Mouse (Mus musculus): Measurements from ENCODE around the gene Vcpkmt. TPM values are rescaled to one million over a fixed set of nuclear protein-coding genes. Genes with fewer than 3 reads are reported as not detected.

The Vcpkmt gene
- total and polyA plus RNA-seq, 3 experiments: 2.0 to 3.5 (median 3.5) TPM

DNA sequence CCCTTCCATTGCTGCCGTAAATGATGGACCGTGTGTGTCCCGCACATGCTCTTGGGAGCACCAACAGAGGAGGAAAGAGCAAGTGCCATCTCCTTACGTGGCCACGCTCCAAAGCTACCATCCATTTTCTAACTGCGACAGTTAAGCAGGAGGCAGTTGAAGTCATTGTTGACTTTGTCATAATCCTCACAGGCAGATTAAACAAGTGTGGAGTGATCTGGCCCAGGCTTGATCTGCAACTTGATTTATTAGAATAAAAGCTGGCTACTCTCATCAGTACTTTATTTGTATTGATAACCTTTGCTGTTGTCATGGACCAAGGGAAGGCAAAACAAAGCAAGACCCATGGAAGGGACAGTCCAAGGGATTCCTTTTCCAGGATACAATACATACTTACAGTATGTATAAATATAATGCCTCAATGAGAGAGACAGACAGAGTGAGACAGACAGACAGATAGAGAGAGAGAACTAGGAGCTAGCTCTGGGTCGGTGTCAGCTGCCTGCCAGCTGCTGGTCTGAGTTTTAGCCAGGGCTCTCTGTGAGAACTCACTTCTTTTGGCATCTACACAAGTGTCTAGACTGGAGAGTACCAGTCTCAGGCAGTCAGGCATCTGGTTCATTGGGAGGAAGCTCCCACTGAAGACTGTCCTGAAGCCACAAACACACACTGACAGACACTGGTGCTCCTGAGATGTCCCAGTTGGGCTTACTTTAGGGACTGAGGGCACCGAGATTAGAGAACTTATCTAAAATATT lies 54.4 kb downstream of the Vcpkmt start:
- no peak for DNase-seq
- H3K9ac ChIP-seq (ENCODE audit: low read depth, low read length): no peak overlapping the region
- intact Hi-C loops (cut with DNase I): no loop called here
- H3K27me3 ChIP-seq (ENCODE audit: control insufficient read depth, insufficient read depth, low read length): no peaks in the 10 kb centered on the region
- H3K79me2 ChIP-seq (replicated peaks; ENCODE audit: control insufficient read depth, insufficient read depth, low read length): no peaks in the 10 kb centered on the region
- H3K4me3 ChIP-seq: no peak overlapping the region
- TF ChIP-seq EP300 (IDR thresholded peaks at IDR 0.05; ENCODE audit: insufficient read depth, low read depth, low read length): no peak
- 86% methylated on average over 8 of the region's 8 CpGs for WGBS
- H3K27ac ChIP-seq: no peak overlapping the region
- H3K36me3 ChIP-seq (ENCODE audit: control insufficient read depth, insufficient read depth, low read length): peaks cover 2% of the 10 kb centered on the region; the same call in 1 of the 2 replicates
- H3K4me1 ChIP-seq (ENCODE audit: control insufficient read depth, insufficient read depth, low read length): peaks cover 9% of the 10 kb centered on the region

Small RNA genes within 50 kb of the gene (microRNA-seq; reads per million reads assigned to microRNA genes)
- gene Gm23018: 0 reads per million in 2 experiments

Other genes starting within 250 kb of the Vcpkmt start
- gene Nemf, start 225.9 kb downstream of the Vcpkmt start, total RNA-seq (2021): 10 to 100 TPM; 21.9 to 22.7 TPM
- gene Nemf, start 225.9 kb downstream of the Vcpkmt start, polyA plus RNA-seq (2012; rRNA removed): 3.8 and 10.5 TPM in 2 replicates
- 10 to 100 TPM; 35.0 to 38.7 TPM for gene Arf6, start 210.9 kb downstream of the Vcpkmt start, total RNA-seq (2021)
- gene Arf6, start 210.9 kb downstream of the Vcpkmt start, polyA plus RNA-seq (2012; rRNA removed): 30.3 and 32.9 TPM in 2 replicates
- under 1 TPM; 0.39 to 0.84 TPM for gene Gm9887, start 210.6 kb downstream of the Vcpkmt start, total RNA-seq (2021)
- 0.80 TPM in 1 of 2 replicates, not detected in the other for gene Gm9887, start 210.6 kb downstream of the Vcpkmt start, polyA plus RNA-seq (2012; rRNA removed)
- gene Sos2, start 98.8 kb upstream of the Vcpkmt start, total RNA-seq (2021): 10 to 100 TPM; 33.7 to 38.5 TPM
- 21.3 and 33.1 TPM in 2 replicates for gene Sos2, start 98.8 kb upstream of the Vcpkmt start, polyA plus RNA-seq (2012; rRNA removed)
- 10 to 100 TPM; 41.9 to 49.4 TPM for gene L2hgdh, start 141.8 kb upstream of the Vcpkmt start, total RNA-seq (2021)
- gene L2hgdh, start 141.8 kb upstream of the Vcpkmt start, polyA plus RNA-seq (2012; rRNA removed): 13.8 and 33.4 TPM in 2 replicates
- gene Atp5s, start 141.9 kb upstream of the Vcpkmt start, total RNA-seq (2021): 10 to 100 TPM; 31.5 to 34.7 TPM
- 22.5 and 56.1 TPM in 2 replicates for gene Atp5s, start 141.9 kb upstream of the Vcpkmt start, polyA plus RNA-seq (2012; rRNA removed)
- gene Cdkl1, start 208.2 kb upstream of the Vcpkmt start, total RNA-seq (2021): 10 to 100 TPM in 1 of 2 experiments, 1 to 10 TPM in 1; 9.3 to 11.2 TPM
- 2.0 and 3.0 TPM in 2 replicates for gene Cdkl1, start 208.2 kb upstream of the Vcpkmt start, polyA plus RNA-seq (2012; rRNA removed)

All from heart, adult 2 months (tissue).